In the genomic region with DNA sequence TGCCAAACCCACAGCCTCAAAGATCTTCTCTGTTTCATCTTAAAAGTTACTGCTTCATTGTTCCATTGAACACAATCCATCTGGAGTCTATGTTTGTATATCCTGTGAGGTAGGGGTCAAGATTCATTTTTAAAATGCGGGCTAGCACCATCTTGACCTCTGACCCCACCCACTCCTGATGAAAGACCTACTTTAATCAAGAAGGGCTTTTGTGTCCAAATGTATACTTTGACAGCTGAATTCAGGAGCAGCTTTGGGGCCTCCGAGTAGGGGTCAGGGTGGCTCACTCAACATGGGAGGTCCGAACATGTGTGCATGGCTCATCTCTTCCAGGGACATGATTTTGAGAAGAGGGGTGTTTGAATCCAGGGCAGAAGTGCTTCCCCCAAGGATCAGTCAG, we compare ENCODE assay signal across 29 mouse cellular contexts. TPM values are rescaled to one million over a fixed set of nuclear protein-coding genes. Genes with fewer than 3 reads are reported as not detected.
DNase-seq lines count a peak whose midpoint lies in the region; ATAC-seq and TF ChIP-seq lines count a peak whose summit lies in the region.
"Had no signal": no experiment of that assay in that cellular context is flagged by ENCODE, and none has a peak within 500 bp of the region (broad histone marks: within the 10 kb centered on the region; RNA-seq: fewer than 3 reads in every experiment).

No protein-coding gene starts in this region.

- H3K36me3 ChIP-seq in hindbrain, embryonic 10.5 days = no peaks in the 10 kb centered on the region
- no peaks in the 10 kb centered on the region for H3K36me3 ChIP-seq in hindbrain, embryonic 16.5 days (ENCODE audit: control insufficient read depth, insufficient read depth, low read length)
- no peaks in the 10 kb centered on the region for H3K36me3 ChIP-seq in lung, embryonic 14.5 days (ENCODE audit: insufficient read depth)
- no peaks in the 10 kb centered on the region for H3K36me3 ChIP-seq in neural tube, embryonic 15.5 days
- no peaks in the 10 kb centered on the region for H3K36me3 ChIP-seq in heart, embryonic 10.5 days
- H3K36me3 ChIP-seq: embryonic facial prominence, embryonic 13.5 days; forebrain, embryonic 12.5 days; forebrain, embryonic 15.5 days; G1E; hindbrain, embryonic 13.5 days had no signal

- H3K27ac ChIP-seq in hindbrain, embryonic 10.5 days = no peak overlapping the region
- no peak overlapping the region for H3K27ac ChIP-seq in hindbrain, embryonic 16.5 days (ENCODE audit: low read depth, low read length)
- H3K27ac ChIP-seq in lung, embryonic 14.5 days (ENCODE audit: low read depth) = no peak overlapping the region
- no peak overlapping the region for H3K27ac ChIP-seq in neural tube, embryonic 15.5 days (replicated peaks)
- no peak overlapping the region for H3K27ac ChIP-seq in heart, embryonic 10.5 days
- H3K27ac ChIP-seq: embryonic facial prominence, embryonic 13.5 days; forebrain, embryonic 12.5 days; forebrain, embryonic 15.5 days; heart, adult 2 months; hindbrain, embryonic 13.5 days; hindbrain, postnatal 0 days had no signal

- DNase-seq in hindbrain, embryonic 10.5 days (ENCODE audit: low spot score) = peak; percentile 49
- DNase-seq in lung, embryonic 14.5 days = peak; percentile 57
- DNase-seq in lung, postnatal 4 days = no peak
- DNase-seq in neural tube, embryonic 10.5 days (ENCODE audit: extremely low spot score, low spot score) = peak; percentile 38
- DNase-seq in heart, embryonic 10.5 days (ENCODE audit: low spot score) = no peak
- DNase-seq: adrenal gland, postnatal 10 days; adrenal gland, postnatal 36 days; B cell, adult 2 months; cerebellum, adult 18-20 months; cerebellum, adult 9-10 months; cerebellum, postnatal 14 days; gastrocnemius, postnatal 10 days; gastrocnemius, postnatal 36 days; heart, adult 2 months had no signal

- peaks cover 48% of the 10 kb centered on the region for H3K4me1 ChIP-seq in hindbrain, embryonic 10.5 days (replicated peaks)
- peaks cover 4% of the 10 kb centered on the region; the same call in 1 of the 2 replicates for H3K4me1 ChIP-seq in hindbrain, embryonic 16.5 days (ENCODE audit: control insufficient read depth, insufficient read depth, low read depth, low read length)
- H3K4me1 ChIP-seq in lung, embryonic 14.5 days (ENCODE audit: insufficient read depth) = peaks cover 18% of the 10 kb centered on the region
- peaks cover 15% of the 10 kb centered on the region for H3K4me1 ChIP-seq in neural tube, embryonic 15.5 days
- peaks cover 42% of the 10 kb centered on the region for H3K4me1 ChIP-seq in heart, embryonic 10.5 days

- no peak overlapping the region for H3K9ac ChIP-seq in hindbrain, embryonic 16.5 days (ENCODE audit: low read depth, low read length)
- H3K9ac ChIP-seq in lung, embryonic 14.5 days = no peak overlapping the region
- no peak overlapping the region for H3K9ac ChIP-seq in neural tube, embryonic 15.5 days (replicated peaks)
- H3K9ac ChIP-seq: embryonic facial prominence, embryonic 13.5 days; forebrain, embryonic 12.5 days; forebrain, embryonic 15.5 days; hindbrain, embryonic 13.5 days had no signal

- no peak overlapping the region for H3K4me2 ChIP-seq in hindbrain, embryonic 16.5 days (ENCODE audit: low read length)
- no peak overlapping the region for H3K4me2 ChIP-seq in lung, embryonic 14.5 days
- H3K4me2 ChIP-seq in neural tube, embryonic 15.5 days = no peak overlapping the region
- H3K4me2 ChIP-seq: embryonic facial prominence, embryonic 13.5 days; forebrain, embryonic 12.5 days; forebrain, embryonic 15.5 days; heart, embryonic 11.5 days; hindbrain, embryonic 13.5 days had no signal

- H3K4me3 ChIP-seq in hindbrain, embryonic 10.5 days = no peak overlapping the region
- no peak overlapping the region for H3K4me3 ChIP-seq in hindbrain, embryonic 16.5 days (ENCODE audit: low read length)
- H3K4me3 ChIP-seq in lung, embryonic 14.5 days (ENCODE audit: low read depth, low read length) = no peak overlapping the region
- no peak overlapping the region for H3K4me3 ChIP-seq in neural tube, embryonic 15.5 days (replicated peaks)
- no peak overlapping the region for H3K4me3 ChIP-seq in heart, embryonic 10.5 days
- H3K4me3 ChIP-seq: embryonic facial prominence, embryonic 13.5 days; erythroblast, embryonic 14.5 days; forebrain, embryonic 12.5 days; forebrain, embryonic 15.5 days; heart, adult 2 months; hindbrain, embryonic 13.5 days had no signal

- no peak for TF ChIP-seq CTCF in lung, embryonic 14.5 days (IDR thresholded peaks at IDR 0.05; ENCODE audit: low read depth)

- peaks cover 28% of the 10 kb centered on the region for H3K27me3 ChIP-seq in hindbrain, embryonic 10.5 days (ENCODE audit: insufficient read depth, poor library complexity, severe bottlenecking)
- no peaks in the 10 kb centered on the region for H3K27me3 ChIP-seq in hindbrain, embryonic 16.5 days (replicated peaks; ENCODE audit: control insufficient read depth, insufficient read depth, low read length)
- H3K27me3 ChIP-seq in lung, embryonic 14.5 days (ENCODE audit: insufficient read depth, low read length) = no peaks in the 10 kb centered on the region
- H3K27me3 ChIP-seq in neural tube, embryonic 15.5 days (replicated peaks) = peaks cover 7% of the 10 kb centered on the region; the same call in 1 of the 2 replicates
- H3K27me3 ChIP-seq in heart, embryonic 10.5 days (ENCODE audit: insufficient read depth, poor library complexity, severe bottlenecking) = no peaks in the 10 kb centered on the region
- H3K27me3 ChIP-seq: CH12.LX; embryonic facial prominence, embryonic 13.5 days; forebrain, embryonic 15.5 days; Patski had no signal

- H3K9me3 ChIP-seq in hindbrain, embryonic 10.5 days = no peaks in the 10 kb centered on the region
- 0 out of 2 replicates have a peak, but pooled peaks cover 2% of the 10 kb centered on the region for H3K9me3 ChIP-seq in hindbrain, embryonic 16.5 days (ENCODE audit: control insufficient read depth, low read length)
- no peaks in the 10 kb centered on the region for H3K9me3 ChIP-seq in lung, embryonic 14.5 days (ENCODE audit: low read depth, low read length)
- no peaks in the 10 kb centered on the region for H3K9me3 ChIP-seq in neural tube, embryonic 15.5 days (replicated peaks)
- no peaks in the 10 kb centered on the region for H3K9me3 ChIP-seq in heart, embryonic 10.5 days
- H3K9me3 ChIP-seq: embryonic facial prominence, embryonic 13.5 days; forebrain, embryonic 12.5 days; forebrain, embryonic 15.5 days; hindbrain, embryonic 13.5 days had no signal

- ATAC-seq in hindbrain, embryonic 16.5 days = no peak
- no peak for ATAC-seq in lung, embryonic 14.5 days (ENCODE audit: insufficient read depth)
- ATAC-seq in neural tube, embryonic 15.5 days (ENCODE audit: low FRiP score) = no peak
- ATAC-seq: forebrain, embryonic 15.5 days; hindbrain, postnatal 0 days; inflammation-experienced regulatory T-cells, adult 6 months; Patski had no signal

- 21% methylated on average over 3 of the region's 3 CpGs for WGBS in hindbrain, embryonic 10.5 days
- WGBS in hindbrain, embryonic 16.5 days = 20% methylated on average over 3 of the region's 3 CpGs
- WGBS in lung, embryonic 14.5 days = 17% methylated on average over 3 of the region's 3 CpGs
- 30% methylated on average over 3 of the region's 3 CpGs for WGBS in neural tube, embryonic 15.5 days
- WGBS in heart, embryonic 10.5 days = 80% methylated on average over 3 of the region's 3 CpGs

RNA-seq across cellular contexts. Expression of a gene that starts 40.3 kb away (rescaled TPM):
- polyA plus RNA-seq in hindbrain, embryonic 10.5 days (2016; fragmentation: Nextera tagmentation; extraction: Ambion mirVana) = not detected in 2 replicates
- not detected in 2 replicates for polyA plus RNA-seq in hindbrain, embryonic 16.5 days (2015; fragmentation: Nextera tagmentation; extraction: Ambion mirVana)
- polyA plus RNA-seq in lung, embryonic 14.5 days (2014; fragmentation: Nextera tagmentation; extraction: Ambion mirVana) = not detected in 2 replicates
- not detected in 2 replicates for polyA plus RNA-seq in neural tube, embryonic 15.5 days (2015; fragmentation: Nextera tagmentation; extraction: Ambion mirVana)
- polyA plus RNA-seq in heart, embryonic 10.5 days (2016; fragmentation: Nextera tagmentation; extraction: Ambion mirVana) = not detected in 2 replicates
- polyA plus RNA-seq: embryonic facial prominence, embryonic 13.5 days; erythroblast, embryonic 14.5 days; forebrain, embryonic 12.5 days; forebrain, embryonic 15.5 days; G1E; heart, adult 2 months; heart, embryonic 11.5 days; heart, embryonic 14.5 days; heart, postnatal 0 days; hindbrain, embryonic 13.5 days; hindbrain, postnatal 0 days; inflammation-experienced regulatory T-cells, adult 6 months; Patski had no signal

Comparison
In these comparisons a context has a peak if more than half of its experiments do, and no peak if none do; other contexts are left out.
1. DNase-seq: peak in hindbrain, embryonic 10.5 days (single experiment), lung, embryonic 14.5 days (single experiment) and neural tube, embryonic 10.5 days (single experiment); none in lung, postnatal 4 days (0 of 2) and heart, embryonic 10.5 days (single experiment).